Mouse (Mus musculus) R1 (cell line): ENCODE results near the gene Rgmb.
A peak's percentile ranks its signal among the peaks of the same experiment; 100 is the strongest.

Source experiments
- DNase-seq: peaks from one replicate; pipeline ENCODE4 v3.0.0-alpha.2; 2018; ENCODE audit warnings: low read depth, low spot score

Rgmb gene

GRCm38 (mm10) chr17:15822376-15822775, 8.5 kb downstream of the Rgmb start:
- no peak for DNase-seq

GRCm38 (mm10) chr17:15821706-15822105, 9.1 kb downstream of the Rgmb start:
- DNase-seq, result no peak

GRCm38 (mm10) chr17:15820761-15821160, 10.1 kb downstream of the Rgmb start:
- no peak for DNase-seq

GRCm38 (mm10) chr17:15820146-15820545, 10.7 kb downstream of the Rgmb start:
- no peak for DNase-seq

GRCm38 (mm10) chr17:15818372-15818771, 12.5 kb downstream of the Rgmb start:
- no peak for DNase-seq

- no peak for DNase-seq
These were observed 13.2 kb downstream of the Rgmb start for GRCm38 (mm10) chr17:15817634-15818033.

GRCm38 (mm10) chr17:15817096-15817450, 13.8 kb downstream of the Rgmb start:
- DNase-seq, result no peak

GRCm38 (mm10) chr17:15816379-15817095, 14.3 kb downstream of the Rgmb start:
- no peak for DNase-seq

- no peak for DNase-seq
These were observed 15.4 kb downstream of the Rgmb start for GRCm38 (mm10) chr17:15815312-15816018.

- DNase-seq, result no peak
These were observed 17.1 kb downstream of the Rgmb start for GRCm38 (mm10) chr17:15813658-15814212.

GRCm38 (mm10) chr17:15812136-15812778, 18.6 kb downstream of the Rgmb start:
- DNase-seq, result no peak

GRCm38 (mm10) chr17:15809949-15810348, 20.9 kb downstream of the Rgmb start:
- no peak for DNase-seq

GRCm38 (mm10) chr17:15808468-15809374, 22.1 kb downstream of the Rgmb start:
- DNase-seq, result no peak

GRCm38 (mm10) chr17:15808015-15808414, 22.8 kb downstream of the Rgmb start:
- DNase-seq, result no peak

GRCm38 (mm10) chr17:15807295-15807984, 23.4 kb downstream of the Rgmb start:
- DNase-seq, result no peak

- DNase-seq, result peak; percentile 34
These were observed 26.6 kb downstream of the Rgmb start for GRCm38 (mm10) chr17:15804008-15804812.

- DNase-seq, result no peak
These were observed 31.5 kb downstream of the Rgmb start for GRCm38 (mm10) chr17:15799195-15799793.

- DNase-seq, result no peak
These were observed 40.1 kb downstream of the Rgmb start for GRCm38 (mm10) chr17:15790716-15791115.

GRCm38 (mm10) chr17:15787036-15787435, 43.8 kb downstream of the Rgmb start:
- peak; percentile 50 for DNase-seq
